Mouse (Mus musculus) left cerebral cortex, postnatal 36 days (tissue): ENCODE measurements around the gene Sp140. TPM values are rescaled to one million over a fixed set of nuclear protein-coding genes. Genes with fewer than 3 reads are reported as not detected.
"Not testable (repeated sequence)": the region's sequence is repeated elsewhere in the genome, so short reads cannot be mapped to it uniquely, and the experiment has no call there.

Experiments
- DNase-seq, 2 experiments: peaks; one replicate each; pipeline ENCODE4 v3.0.0; 2021 to 2022; ENCODE audit warnings: low spot score in 2 of 2, mixed read lengths in 1 of 2
- intact Hi-C: fragments of 180-260 bp; cut with DNase I; formaldehyde crosslinking; loops from one replicate; pipeline ENCODE4 v1.15.1; 2025
- total RNA-seq, 2 experiments: library from RNA; stranded (reverse); gene quantifications; 2 replicates each; pipeline ENCODE4 v1.2.3; 2021

Sp140 gene
- total RNA-seq, 2 experiments from 2014 or later, result 0.86 to 1.2 TPM

DNA sequence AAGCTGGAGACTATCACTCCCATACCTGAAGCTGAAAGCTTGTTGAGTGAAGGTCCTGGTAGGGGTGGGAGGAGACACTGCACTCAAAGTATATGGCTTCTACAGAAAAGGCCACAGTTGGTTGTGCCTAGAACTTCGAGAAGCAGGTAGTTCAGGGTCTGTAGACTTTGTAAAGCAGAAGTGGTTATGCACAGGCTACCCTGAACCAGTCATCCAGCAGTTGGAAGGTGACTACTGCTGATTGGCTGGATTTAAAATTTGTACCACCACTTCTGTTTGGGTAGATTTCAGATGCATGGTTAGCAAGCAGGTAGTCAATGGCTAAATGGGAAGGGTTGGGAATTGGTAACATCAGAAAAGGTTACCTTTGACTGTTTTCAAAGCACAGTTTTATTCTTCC is 18.5 kb downstream of the Sp140 start:
- DNase-seq, intact Hi-C loops: not testable (repeated sequence)

DNA sequence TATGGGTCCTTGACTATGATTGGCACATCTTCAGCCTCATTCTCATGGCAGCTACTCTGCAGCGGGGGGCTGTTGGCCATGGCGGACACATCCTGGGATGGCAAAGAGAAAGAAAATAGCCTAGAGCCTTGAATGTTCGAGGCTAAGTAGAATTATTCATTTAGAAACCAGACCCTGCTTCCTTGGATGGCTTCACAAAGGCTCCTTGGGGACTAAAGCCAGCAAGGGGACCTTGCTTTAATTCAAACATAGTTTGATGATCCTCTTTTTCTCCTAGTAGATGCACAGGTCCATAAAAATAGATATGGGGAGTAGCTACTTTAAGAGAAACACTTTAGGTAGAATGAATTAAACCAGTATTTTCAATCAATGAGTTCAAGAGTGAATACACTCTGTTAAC is 36.8 kb downstream of the Sp140 start:
- intact Hi-C loops, DNase-seq: not testable (repeated sequence)

DNA sequence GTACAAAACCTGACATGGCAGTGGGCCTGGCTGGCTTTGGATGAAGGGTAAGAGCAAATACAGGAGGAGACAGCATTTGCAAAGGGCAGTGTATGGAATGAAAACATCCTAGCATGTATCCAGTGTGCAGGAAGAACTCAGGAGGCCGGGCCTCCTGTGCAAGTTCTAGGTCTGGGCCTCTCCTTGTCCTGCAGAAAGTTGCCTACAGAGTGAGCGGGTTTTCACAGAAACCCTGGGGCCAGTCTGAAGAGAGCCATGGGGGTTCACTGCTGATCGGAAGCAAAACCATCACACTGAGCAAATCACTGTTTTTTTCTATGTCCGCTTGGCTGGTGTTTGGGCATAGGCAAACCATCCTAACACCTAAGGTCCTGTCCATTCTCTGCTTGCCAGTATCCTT is 38.0 kb downstream of the Sp140 start:
- intact Hi-C loops, DNase-seq: not testable (repeated sequence)

DNA sequence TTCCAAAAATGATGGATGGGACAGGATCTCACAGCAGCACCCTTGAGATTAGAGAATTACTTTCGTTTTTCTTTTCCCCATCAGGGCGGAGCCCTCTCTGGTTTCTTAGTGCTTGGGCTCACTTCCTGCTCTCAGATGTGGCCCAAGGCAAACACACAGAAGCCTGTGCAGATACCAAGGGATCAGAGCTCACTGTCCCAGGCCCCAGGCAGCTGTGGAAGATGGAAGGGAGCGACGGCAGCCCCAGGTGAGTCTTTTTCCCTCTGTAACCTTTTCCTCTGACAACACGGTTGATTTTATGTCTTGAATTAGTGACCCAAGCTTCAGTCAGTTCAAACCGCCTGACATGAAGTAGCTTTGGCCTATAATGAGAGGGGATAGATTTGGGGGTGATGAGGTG is 49.7 kb downstream of the Sp140 start, which contains the start of gene Sp100:
TSS of gene Sp100 (plus strand) at position 108 of the 400 bp plus-strand sequence.
- intact Hi-C loops, DNase-seq: not testable (repeated sequence)

DNA sequence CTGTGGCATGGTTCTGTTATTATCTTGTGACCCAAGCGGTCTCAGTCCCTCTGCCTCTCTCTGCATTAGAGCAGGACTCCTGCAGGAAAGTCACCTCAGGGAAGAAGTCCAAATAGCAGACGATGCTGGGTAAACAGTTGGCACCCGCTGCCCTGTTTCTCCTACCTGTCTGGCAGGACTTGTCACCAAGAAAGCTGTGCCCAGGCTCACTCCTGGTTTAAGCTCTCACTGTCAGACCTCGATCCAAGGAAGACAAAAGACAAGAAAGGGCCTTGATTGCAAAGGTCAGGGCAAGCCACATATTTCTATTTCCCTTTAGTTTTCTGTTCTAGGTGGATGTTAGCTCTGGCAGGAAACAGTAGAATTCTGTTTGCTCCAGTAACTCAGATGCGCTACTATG is 50.3 kb downstream of the Sp140 start:
- DNase-seq, intact Hi-C loops: not testable (repeated sequence)

DNA sequence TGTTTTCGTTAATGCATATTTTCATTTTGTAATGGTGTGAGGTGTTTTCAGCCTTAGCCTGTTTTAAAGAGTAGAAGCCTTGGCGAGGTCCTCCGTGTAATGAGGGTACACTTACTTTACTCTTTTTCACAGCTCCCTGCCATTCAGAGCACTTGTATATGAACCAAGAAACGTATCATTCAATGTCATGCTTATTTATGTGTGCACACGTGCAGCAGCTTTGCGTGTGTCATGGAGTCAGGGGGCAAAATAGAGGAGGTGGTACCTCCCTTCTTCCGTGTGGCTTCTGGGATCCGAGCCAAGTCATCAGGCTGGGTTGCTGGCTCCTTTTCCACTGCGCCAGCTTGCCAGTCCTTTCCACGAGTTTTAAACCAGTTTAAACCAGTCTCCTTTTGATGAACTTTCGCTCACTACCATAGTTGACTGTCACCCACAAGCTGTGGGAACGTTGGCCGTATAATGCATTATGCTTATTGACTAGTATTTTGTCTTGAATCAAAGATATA is 51.6 kb downstream of the Sp140 start:
- DNase-seq, intact Hi-C loops: not testable (repeated sequence)

DNA sequence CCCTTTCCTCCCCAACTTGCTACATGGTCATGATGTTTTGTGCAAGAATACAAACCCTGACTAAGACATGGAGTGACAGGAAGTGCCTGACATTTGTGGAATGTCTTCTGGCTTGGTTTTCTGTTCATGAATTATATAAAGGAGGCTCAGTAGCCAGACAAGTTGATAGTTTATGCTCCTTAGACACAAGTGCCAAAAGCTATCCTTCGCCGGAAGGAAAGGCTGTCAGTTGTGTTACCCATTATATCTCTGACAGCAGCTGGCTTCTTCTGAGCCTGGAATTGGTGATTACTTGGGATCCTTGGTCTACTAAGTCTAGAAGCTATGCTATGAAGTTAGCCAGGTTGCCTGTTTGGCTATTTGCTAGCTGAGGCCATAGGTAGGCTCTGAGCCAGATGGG is 57.0 kb downstream of the Sp140 start:
- DNase-seq, intact Hi-C loops: not testable (repeated sequence)

DNA sequence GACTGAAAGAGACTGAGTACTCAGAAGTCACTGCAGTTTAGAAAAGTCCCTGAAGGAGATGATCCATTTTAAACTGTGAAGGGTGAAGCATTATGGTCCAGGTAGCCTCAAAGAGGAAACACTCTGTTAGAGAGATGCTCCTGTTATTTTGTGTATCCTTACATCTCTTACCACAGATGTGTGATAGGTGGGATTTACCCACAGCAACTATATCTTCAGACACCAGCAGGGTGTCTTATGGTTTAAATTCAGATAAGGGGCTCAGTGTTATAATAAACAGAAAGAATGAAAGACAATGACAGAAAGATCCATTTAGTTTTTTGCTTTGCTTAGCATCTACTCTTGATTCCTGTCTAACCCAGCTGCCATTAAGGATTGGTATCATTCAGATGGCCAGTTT is 64.1 kb downstream of the Sp140 start:
- DNase-seq, result no peak
- intact Hi-C loops, result no loop called here

DNA sequence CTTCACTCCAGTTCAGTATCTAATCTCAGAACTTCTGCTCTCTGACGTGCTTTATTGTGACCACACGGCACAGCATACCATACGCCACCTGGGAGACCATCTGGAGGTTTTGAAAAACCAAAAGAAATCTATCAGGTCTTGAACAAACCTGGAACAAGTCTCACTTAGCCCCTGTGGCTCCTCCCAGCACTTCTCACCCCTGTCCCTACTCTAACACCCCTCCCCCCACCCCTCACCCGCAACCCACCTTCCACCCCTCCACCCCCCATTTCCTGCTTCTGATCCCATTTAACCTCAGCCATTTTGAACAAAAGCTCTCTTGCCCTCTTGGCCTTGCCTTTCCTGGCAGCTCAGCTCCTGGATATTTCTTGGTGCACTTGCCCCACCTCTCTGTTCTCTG is 80.0 kb downstream of the Sp140 start:
- intact Hi-C loops, result no loop called here

DNA sequence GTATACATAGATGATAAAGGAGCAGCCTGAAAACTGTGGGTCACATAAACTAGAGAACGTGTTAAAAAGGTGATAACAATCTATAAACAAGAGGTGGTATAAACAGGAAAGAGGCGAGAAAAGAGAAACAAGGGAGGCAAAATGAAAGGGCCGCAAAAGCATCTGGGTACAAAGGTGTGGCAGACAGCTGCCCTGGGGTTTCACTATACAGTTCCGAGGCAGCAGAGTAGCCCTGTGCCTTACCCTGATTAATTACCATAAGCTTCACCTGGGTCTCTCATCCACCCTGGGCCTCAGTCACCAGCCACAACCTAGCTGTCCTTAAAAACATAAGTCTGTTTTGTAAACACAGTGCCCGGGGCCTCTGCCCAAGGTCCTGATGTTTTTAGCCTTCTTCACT is 86.5 kb downstream of the Sp140 start:
- intact Hi-C loops, result no loop called here

More for the DNA sequence above, 80.0 kb downstream of the Sp140 start:
- DNase-seq, result no peak

DNA sequence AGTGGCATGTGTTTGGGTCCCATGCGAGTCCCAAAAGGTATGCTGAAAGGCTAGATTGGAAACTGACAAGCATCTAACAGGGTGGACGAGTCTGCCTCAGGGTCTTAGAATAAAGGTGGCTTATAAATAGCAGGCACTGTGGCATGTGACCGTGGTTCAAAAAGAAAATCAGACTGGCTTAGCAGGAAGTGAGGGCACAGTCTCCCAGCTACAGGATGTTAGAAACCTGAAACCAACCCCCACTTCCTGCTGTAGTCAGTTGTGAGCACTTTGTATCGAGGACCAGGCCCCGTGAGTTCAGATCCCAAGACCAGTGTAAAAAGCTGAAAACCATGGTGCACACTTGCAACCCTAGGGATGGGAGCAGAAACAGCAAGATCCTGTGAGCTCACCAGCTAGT is 87.2 kb downstream of the Sp140 start:
- intact Hi-C loops, result no loop called here
- DNase-seq, result no peak

More for the DNA sequence above, 86.5 kb downstream of the Sp140 start:
- no peak for DNase-seq

DNA sequence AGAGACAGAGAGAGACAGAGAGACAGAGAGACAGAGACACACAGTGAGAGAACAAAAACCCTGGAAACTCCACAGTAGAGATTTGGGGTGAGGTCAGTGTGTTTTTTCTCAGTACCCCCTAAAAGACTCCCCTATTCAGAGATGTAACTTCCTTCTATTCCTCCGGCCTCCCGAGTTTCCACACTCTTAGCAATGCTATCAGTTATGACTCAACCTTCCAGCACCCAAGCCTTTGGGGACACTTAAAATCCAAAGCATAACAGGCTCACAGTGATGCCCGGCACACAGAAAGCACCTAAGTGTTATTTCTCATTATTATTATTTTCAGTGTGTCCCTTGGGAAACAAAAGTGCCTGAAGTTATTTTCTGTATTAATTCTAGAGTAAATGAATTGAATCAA is 90.4 kb downstream of the Sp140 start:
- no peak for DNase-seq
- intact Hi-C loops, result no loop called here

DNA sequence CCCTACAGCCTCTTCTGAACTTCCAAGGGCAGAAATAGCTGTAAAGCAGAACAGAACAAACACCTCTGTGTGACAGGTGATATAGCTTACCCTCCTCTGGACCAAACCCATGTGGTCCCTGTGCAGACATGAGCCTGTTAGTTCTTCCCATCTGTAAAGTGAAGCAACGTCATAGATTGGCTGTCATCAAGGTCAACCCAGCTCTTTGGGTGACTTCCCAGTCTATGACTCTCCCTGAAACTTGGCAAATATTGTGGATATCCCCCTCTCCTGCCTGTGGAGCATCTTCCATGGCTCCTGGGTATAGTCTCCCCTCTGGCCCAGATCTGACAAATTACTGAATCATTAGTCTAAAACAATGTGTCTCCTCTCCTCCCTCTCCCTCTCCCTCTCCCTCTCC is 92.1 kb downstream of the Sp140 start:
- no peak for DNase-seq
- intact Hi-C loops, result no loop called here

DNA sequence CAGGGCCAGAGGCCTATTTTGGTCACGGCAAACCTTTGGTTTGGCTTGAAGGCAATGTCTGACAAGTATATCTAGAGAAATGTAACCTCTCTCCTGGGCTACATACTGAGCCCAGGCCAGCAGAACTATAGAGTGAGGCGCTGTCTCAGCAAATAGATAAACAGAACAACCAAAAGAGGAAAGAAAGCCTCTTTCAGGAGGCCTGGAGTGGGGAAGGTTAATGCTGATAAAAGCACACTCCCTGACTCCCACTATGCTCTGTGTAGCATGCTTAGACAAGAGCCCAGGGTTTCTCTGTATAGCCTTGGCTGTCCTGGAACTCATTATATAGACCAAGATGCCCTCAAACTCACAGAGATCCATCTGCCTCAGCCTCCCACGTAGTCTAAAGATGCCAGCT is 93.1 kb downstream of the Sp140 start:
- intact Hi-C loops, result no loop called here
- no peak for DNase-seq

Other genes with a start within 250 kb of the Sp140 start
- not detected for gene G530012D18Rik, start 24.7 kb upstream of the Sp140 start, total RNA-seq
- gene Sp110, start 1.6 kb upstream of the Sp140 start, total RNA-seq, result 1 to 10 TPM in 1 of 2 experiments, under 1 TPM in 1; 0.62 to 1.2 TPM
- gene Sp100, start 49.6 kb downstream of the Sp140 start, total RNA-seq, result 1 to 10 TPM; 2.0 to 3.6 TPM
- gene A630001G21Rik, start 178.3 kb downstream of the Sp140 start, total RNA-seq, result 1 to 10 TPM in 1 of 2 experiments, under 1 TPM in 1; 0.17 to 1.2 TPM
- gene Cab39, start 193.1 kb downstream of the Sp140 start, total RNA-seq, result 100 to 1,000 TPM; 150 to 163 TPM